Mouse (Mus musculus): ENCODE measurements at regions not wholly inside any gene's neighbourhood (a gene's known extent, or its start where the extent isn't known, plus 50 kb on each side); places are given as distances from the start of the nearest gene placed in this dataset.

GRCm38 (mm10) chr5:51764416-51764815 lies 196.9 kb upstream of the Ppargc1a start:
- no peak for TF ChIP-seq POLR2A (IDR thresholded peaks at IDR 0.05; ENCODE audit: low read depth, low read length)
- TF ChIP-seq CTCF (IDR thresholded peaks at IDR 0.05; ENCODE audit: extremely low read depth, insufficient read depth, insufficient read length, insufficient replicate concordance) = no peak
